Mouse (Mus musculus): ENCODE data around the gene Trpt1. TPM values are rescaled to one million over a fixed set of nuclear protein-coding genes. Genes with fewer than 3 reads are reported as not detected.

The Trpt1 gene
- total and polyA plus RNA-seq, 2 experiments from 2014 or later, result 19.8 to 28.1 TPM

- Histone ChIP-seq H3K36me3 (ENCODE audit: insufficient read depth, low read length) (peaks cover 27% of the 10 kb centered on the region), H3K9me3 (ENCODE audit: low read length) (no peaks in the 10 kb centered on the region), H3K4me2 (ENCODE audit: low read depth, low read length, poor library complexity, severe bottlenecking) (no peak overlapping the region), H3K27me3 (ENCODE audit: insufficient read depth, low read length) (no peaks in the 10 kb centered on the region), H3K4me3 (ENCODE audit: low read depth, low read length) (no peak overlapping the region), H3K9ac (replicated peaks; ENCODE audit: low read length, poor library complexity, severe bottlenecking) (no peak overlapping the region), H3K4me1 (ENCODE audit: insufficient read depth, low read length) (peaks cover 20% of the 10 kb centered on the region; the same call in 1 of the 2 replicates), H3K27ac (ENCODE audit: low read depth, low read length) (no peak overlapping the region)
- no peak for ATAC-seq (ENCODE audit: low FRiP score)
- WGBS, result 87% methylated on average over 4 of the region's 4 CpGs
- no peak for DNase-seq (ENCODE audit: low spot score)
- TF ChIP-seq CTCF (IDR thresholded peaks at IDR 0.05), result no peak
These were observed 14.5 kb upstream of the Trpt1 start for GRCm38 (mm10) chr19:6981465-6981864.

DNA sequence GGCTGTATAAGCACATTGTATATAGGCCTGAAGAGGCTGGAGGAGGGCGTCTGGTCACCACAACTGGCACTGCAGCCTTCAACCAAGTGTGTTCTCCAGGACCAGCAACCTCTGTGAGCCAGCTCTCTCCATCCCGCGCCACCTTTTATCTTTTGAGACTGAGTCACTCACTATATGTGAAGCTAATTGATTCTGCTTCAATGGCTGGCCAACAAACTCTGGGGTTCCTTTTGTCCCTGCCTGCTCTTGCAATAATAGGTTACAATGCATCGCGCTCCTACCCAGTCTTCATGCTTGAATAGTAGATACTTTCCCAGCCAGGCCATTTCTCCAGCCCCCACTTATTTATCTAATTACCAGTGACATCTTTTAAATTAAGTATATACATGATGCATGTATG is 12.3 kb upstream of the Trpt1 start:
- H3K27ac ChIP-seq (ENCODE audit: low read depth, low read length), result no peak overlapping the region
- no peaks in the 10 kb centered on the region for H3K9me3 ChIP-seq (ENCODE audit: low read length)
- H3K27me3 ChIP-seq (ENCODE audit: insufficient read depth, low read length), result no peaks in the 10 kb centered on the region
- ATAC-seq (ENCODE audit: low FRiP score) (no peak), DNase-seq (ENCODE audit: low spot score) (no peak)
- TF ChIP-seq CTCF (IDR thresholded peaks at IDR 0.05), result no peak
- H3K9ac ChIP-seq (replicated peaks; ENCODE audit: low read length, poor library complexity, severe bottlenecking), result no peak overlapping the region
- no peak overlapping the region for H3K4me3 ChIP-seq (ENCODE audit: low read depth, low read length)
- H3K4me2 ChIP-seq (ENCODE audit: low read depth, low read length, poor library complexity, severe bottlenecking), result no peak overlapping the region
- peaks cover 14% of the 10 kb centered on the region for H3K4me1 ChIP-seq (ENCODE audit: insufficient read depth, low read length)
- 76% methylated on average over 5 of the region's 5 CpGs for WGBS
- H3K36me3 ChIP-seq (ENCODE audit: insufficient read depth, low read length), result 0 out of 2 replicates have a peak, but pooled peaks cover 14% of the 10 kb centered on the region

GRCm38 (mm10) chr19:6985300-6985699 is 10.6 kb upstream of the Trpt1 start:
- no peak for TF ChIP-seq CTCF (IDR thresholded peaks at IDR 0.05)
- ATAC-seq (ENCODE audit: low FRiP score), result no peak
- H3K9ac ChIP-seq (replicated peaks; ENCODE audit: low read length, poor library complexity, severe bottlenecking), result no peak overlapping the region
- H3K4me2 ChIP-seq (ENCODE audit: low read depth, low read length, poor library complexity, severe bottlenecking), result no peak overlapping the region
- H3K4me1 ChIP-seq (ENCODE audit: insufficient read depth, low read length), result peaks cover 9% of the 10 kb centered on the region
- no peak overlapping the region for H3K27ac ChIP-seq (ENCODE audit: low read depth, low read length)
- no peaks in the 10 kb centered on the region for H3K27me3 ChIP-seq (ENCODE audit: insufficient read depth, low read length)
- no peak for DNase-seq (ENCODE audit: low spot score)
- H3K9me3 ChIP-seq (ENCODE audit: low read length), result no peaks in the 10 kb centered on the region
- 88% methylated on average over 19 of the region's 19 CpGs for WGBS
- H3K36me3 ChIP-seq (ENCODE audit: insufficient read depth, low read length), result 0 out of 2 replicates have a peak, but pooled peaks cover 14% of the 10 kb centered on the region
- H3K4me3 ChIP-seq (ENCODE audit: low read depth, low read length), result no peak overlapping the region

DNA sequence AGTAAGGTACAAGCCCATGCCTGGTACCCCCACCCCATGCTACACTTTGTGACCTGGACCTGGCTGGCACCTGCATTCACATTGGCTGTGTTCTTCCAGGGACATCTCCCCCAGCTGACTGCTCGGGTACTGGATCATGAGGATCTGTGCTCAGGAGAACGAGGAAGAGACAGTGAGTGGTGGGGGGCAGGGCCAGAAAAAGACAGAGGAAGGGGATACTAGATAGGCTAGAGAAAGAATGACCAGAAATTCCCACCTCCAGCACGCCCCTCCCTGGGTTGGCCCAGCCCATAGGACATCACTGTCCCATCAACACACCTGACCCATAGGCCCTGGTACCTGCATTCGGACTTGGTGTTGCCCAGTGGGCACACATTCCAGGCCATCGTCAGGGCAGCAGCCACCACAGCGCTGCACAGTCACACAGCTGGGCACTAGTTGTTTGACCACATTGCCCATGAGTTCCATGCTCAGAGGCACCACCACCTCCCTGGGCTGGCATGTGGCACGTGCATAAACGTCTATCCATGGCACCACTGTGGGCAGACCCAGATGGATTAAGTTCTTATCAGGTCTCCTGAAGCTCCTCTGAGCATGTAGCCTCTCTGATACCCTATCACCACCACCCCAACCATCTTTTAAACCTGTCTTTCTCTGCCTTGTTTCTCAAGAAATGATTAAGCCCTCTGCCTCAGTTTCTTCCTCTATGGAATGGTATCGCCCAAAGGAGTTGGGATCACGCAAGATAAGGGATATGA is 9.8 kb upstream of the Trpt1 start:
- H3K27me3 ChIP-seq (ENCODE audit: insufficient read depth, low read length), result no peaks in the 10 kb centered on the region
- DNase-seq (ENCODE audit: low spot score) (no peak), ATAC-seq (ENCODE audit: low FRiP score) (no peak)
- no peaks in the 10 kb centered on the region for H3K9me3 ChIP-seq (ENCODE audit: low read length)
- H3K9ac ChIP-seq (replicated peaks; ENCODE audit: low read length, poor library complexity, severe bottlenecking), result no peak overlapping the region
- H3K36me3 ChIP-seq (ENCODE audit: insufficient read depth, low read length), result 0 out of 2 replicates have a peak, but pooled peaks cover 14% of the 10 kb centered on the region
- H3K27ac ChIP-seq (ENCODE audit: low read depth, low read length), result no peak overlapping the region
- peaks cover 9% of the 10 kb centered on the region for H3K4me1 ChIP-seq (ENCODE audit: insufficient read depth, low read length)
- no peak overlapping the region for H3K4me3 ChIP-seq (ENCODE audit: low read depth, low read length)
- peak overlapping the region; percentile 74 for H3K4me2 ChIP-seq (ENCODE audit: low read depth, low read length, poor library complexity, severe bottlenecking)
- 79% methylated on average over 10 of the region's 10 CpGs for WGBS
- TF ChIP-seq CTCF (IDR thresholded peaks at IDR 0.05), result no peak

GRCm38 (mm10) chr19:6987061-6987903 is 8.6 kb upstream of the Trpt1 start, which contains the start of gene Vegfb:
Gene Vegfb (minus strand): TSS chr19:6987651.
- Histone ChIP-seq H3K4me1 (ENCODE audit: insufficient read depth, low read length) (peaks cover 9% of the 10 kb centered on the region), H3K4me2 (ENCODE audit: low read depth, low read length, poor library complexity, severe bottlenecking) (peak within 1 kb of the TSS; percentile 74), H3K27ac (ENCODE audit: low read depth, low read length) (peak within 1 kb of the TSS; percentile 80), H3K9me3 (ENCODE audit: low read length) (no peaks in the 10 kb centered on the region), H3K27me3 (ENCODE audit: insufficient read depth, low read length) (no peaks in the 10 kb centered on the region), H3K9ac (replicated peaks; ENCODE audit: low read length, poor library complexity, severe bottlenecking) (peak within 1 kb of the TSS; percentile 89), H3K36me3 (ENCODE audit: insufficient read depth, low read length) (0 out of 2 replicates have a peak, but pooled peaks cover 12% of the 10 kb centered on the region), H3K4me3 (ENCODE audit: low read depth, low read length) (peak within 1 kb of the TSS; percentile 61)
- no peak for TF ChIP-seq CTCF (IDR thresholded peaks at IDR 0.05)
- DNase-seq (ENCODE audit: low spot score) (peak; percentile 52), ATAC-seq (ENCODE audit: low FRiP score) (peak; percentile 57)
- under 1% methylated on average over 54 of the region's 85 CpGs for WGBS

Measured in midbrain, postnatal 0 days (tissue).